Mouse (Mus musculus) heart, postnatal 14 days (tissue): Measurements from ENCODE around the gene Grin2c. TPM values are rescaled to one million over a fixed set of nuclear protein-coding genes. Genes with fewer than 3 reads are reported as not detected.

Source experiments
- DNase-seq, 2 experiments: peaks; one replicate each; pipeline ENCODE4 v3.0.0; 2021 to 2022
- intact Hi-C: fragments of 180-260 bp; cut with DNase I; formaldehyde crosslinking; loops from one replicate; pipeline ENCODE4 v1.15.1; 2025
- microRNA-seq, 2 experiments: library from miRNA; unstranded; fragments of <30 nt; microRNA quantifications; one replicate each; pipeline ENCODE4 v1.2.0; 2021 to 2022
- total RNA-seq, 2 experiments: library from RNA; stranded (reverse); gene quantifications; 2 replicates each; pipeline ENCODE4 v1.2.3; 2021

The Grin2c gene
- total RNA-seq, 2 experiments from 2014 or later: 0.10 to 0.15 TPM

DNA sequence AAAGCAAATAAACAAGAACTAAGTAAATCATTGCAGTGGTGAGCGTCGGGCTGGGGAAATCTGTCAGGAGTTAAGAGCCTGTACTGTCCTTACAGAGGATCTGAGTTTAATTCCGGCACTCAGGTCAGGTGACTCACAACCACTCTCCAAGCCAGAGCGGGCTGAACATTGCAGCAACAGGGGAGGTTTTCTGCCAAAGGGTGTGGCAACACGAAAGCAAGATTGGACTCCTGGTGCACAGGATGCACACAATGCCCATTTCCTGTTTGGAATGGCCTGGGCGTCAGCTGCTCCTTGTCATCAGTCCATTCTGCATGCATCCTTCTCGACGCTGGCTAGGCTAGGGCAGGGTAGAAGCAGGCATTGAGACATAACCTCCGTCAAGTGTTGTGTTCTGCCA, 47.8 kb downstream of the Grin2c start:
- intact Hi-C loops: no loop called here
- DNase-seq: peak; percentile 50 to 57

DNA sequence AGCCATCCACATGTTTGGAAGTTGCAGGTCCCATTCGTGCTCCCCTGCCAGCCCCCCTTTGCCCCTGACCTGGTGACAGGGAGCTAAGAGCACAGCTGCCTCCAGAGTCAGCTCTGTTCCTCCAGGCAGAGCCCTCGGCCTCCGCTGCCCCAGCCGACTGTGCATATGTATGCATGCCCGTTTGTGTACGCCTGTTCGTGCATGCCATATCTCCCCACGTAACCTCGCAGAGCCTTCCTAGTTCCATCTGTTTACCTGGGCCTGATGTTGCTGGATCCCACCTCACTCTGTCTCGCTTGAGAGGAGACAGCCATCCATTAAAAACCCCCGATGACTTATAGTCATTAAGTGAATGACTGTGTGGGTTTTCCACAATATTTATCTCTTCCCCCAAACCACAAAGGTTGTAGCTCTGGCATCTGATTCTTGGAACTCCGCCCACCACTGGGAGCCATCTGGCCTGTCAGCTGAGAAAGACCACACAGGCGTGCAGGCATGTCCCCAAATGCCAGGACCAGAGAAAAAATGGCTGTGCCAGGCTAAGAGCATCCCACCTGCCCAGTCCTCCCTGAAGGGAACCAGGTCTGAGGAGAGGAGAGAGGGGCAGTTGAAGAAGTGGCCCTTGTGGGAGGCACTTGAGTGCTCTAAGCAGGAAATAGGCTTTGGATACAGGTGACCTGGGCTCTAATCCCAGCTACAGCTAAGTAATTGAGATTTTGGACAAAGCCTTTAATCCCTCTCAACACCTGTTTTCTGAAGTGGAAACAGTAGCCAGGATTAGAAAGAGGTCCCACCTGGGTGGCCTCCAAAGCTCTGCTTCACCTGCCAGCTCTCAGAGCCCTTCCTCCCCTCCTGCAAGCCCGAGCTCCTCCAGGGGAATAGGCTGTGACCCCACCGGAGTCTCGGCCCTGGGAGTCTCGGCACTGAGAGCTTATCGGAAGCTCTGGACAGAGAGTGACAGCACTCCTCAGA, 49.3 kb downstream of the Grin2c start:
- DNase-seq: no peak
- intact Hi-C loops: no loop called here

DNA sequence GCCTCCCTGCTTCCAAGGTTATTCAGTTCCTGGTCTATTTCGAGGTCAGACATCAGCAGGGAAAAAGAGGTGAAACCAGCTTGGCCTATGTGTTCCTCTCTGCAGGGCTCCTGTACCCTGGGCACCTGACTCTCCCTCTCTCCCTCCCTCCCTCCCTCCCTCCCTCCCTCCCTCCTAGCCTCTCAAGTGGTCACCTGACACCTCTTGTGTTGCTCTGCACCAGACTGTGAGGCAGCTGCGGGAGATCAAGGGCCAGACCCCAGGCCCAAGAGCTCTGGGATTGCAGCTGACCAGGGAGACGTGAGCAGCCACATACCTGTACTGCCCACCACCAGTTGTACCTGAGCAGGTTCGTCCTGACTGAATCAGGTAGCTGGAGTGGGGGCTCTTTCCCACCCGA, 51.9 kb downstream of the Grin2c start:
- intact Hi-C loops: no loop called here
- no peak for DNase-seq

DNA sequence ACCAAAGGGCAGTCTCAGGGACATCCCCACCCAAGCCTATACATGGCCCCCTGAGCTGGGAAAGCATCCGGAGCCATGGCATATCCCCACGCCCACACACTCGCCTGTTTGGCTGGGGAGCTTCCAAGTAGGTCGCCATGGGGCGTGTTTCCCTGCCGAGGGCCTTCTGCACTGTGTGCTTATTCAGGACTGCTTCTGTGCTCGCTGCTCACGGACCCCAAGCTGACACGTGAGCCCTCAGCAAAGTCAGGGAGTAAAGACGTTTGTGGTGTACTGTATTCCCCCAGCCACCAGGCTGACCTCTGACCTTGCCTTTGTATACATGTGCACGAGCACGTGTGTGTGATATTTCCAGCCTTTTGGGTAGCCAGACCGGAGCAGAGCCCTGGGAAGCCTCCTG, 54.9 kb downstream of the Grin2c start:
- no peak for DNase-seq
- intact Hi-C loops: no loop called here

DNA sequence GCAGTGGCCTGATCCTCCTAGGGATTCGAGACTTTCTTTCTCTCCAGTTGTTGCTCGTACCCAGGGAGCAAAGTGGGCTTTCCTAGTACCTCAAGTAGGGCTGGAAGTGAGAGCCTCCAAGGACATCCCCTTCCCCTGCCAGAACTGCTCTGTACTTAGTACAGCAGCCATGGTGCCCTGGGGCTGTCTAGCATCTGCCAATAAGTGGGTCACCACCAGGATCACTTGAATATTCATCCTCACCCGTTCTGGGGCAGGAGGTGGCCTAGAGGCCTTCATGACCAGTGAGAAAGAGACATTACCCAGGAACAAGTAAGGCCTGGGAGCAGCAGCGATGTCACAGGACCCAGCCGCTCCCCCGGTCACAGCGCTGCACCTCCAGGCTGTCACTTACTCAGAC, 57.1 kb downstream of the Grin2c start:
- intact Hi-C loops: no loop called here
- no peak for DNase-seq

DNA sequence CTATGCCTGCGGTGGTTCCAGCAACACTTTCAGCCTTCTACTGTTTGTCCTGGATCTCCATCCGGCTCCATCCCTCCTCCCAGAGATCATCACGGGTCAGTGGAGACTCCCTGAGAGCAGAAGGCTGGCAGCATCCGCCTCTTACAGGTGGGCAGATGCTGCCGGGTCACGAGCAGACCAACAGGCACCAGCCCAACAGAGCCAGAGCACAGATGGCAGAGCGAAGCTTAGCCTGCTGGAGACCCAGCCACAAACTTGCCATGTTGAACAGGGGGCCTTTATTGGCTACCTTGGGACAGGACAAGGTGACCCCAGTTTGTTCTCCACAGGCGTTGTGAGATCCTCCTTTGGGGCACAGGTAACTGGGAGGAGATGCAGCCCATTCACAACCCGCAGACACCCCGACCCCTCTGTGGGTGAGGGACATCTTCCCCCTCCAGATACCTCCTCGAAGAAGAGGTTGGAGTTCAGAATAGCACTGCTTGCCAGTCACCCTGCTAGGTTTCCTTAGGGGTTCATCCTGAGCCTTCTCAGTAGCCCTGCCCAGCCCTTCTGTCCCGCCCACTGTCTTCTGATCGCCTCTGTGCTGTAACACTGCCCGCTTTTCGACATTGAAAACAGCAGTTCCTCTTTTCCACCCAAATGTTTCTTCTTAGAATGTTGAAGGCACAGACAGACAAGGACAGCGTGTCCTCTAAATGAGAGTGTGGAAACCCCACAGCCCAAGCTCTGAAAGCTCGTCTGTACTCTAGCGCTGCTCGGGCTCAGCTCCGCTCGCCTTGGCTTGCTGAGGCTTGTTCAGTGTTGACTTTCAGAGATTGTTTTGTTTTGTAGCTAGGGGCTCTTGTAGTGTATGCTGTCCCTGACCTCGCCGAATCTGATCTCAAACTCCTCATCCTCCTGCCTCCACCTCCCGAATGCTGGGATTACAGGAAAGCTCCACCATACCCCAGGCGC, 58.0 kb downstream of the Grin2c start:
- intact Hi-C loops: no loop called here
- DNase-seq: no peak

DNA sequence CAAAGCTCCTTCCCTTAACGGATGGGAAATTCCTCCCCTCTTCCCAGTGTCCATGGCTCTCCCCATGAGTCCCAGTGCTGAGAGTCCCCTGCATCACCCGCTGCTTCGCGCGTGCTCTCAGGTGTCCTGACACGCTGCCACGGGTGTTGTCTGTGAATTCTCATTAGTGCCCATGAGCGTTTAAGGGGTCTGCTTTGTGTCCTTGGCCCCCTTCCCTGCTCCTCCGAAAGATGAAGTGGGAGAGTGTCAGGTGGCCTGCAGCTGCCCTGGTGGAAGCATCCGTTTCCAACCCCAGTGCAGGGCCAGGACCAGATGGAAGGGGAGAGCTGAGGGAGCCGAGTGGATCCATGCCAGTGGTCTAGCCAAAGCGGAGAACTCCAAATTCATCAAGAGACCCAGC, 58.9 kb downstream of the Grin2c start:
- no peak for DNase-seq
- intact Hi-C loops: no loop called here

DNA sequence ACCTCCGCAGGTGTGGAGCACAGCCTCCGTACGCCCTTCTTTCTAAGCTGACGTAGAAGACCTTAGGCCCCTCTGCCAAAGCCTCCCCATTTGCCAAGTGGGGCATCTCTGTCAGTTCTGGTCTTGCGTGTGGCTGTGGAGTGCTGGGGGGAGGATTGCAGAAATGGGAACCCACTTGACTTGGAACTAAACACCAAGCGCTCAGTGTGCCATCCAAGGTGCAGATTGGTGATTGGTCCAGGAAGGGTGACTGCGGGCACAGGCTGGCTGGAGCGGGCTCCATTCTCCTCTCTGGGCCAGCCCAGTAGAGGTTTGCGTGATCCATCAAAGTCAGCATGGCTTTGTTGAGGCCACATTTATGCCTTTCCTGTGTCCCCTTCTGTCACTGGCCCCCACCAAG, 64.3 kb downstream of the Grin2c start:
- no peak for DNase-seq
- intact Hi-C loops: loop anchor here (1.0 to 2.0 kb wide), 4 partner anchors 30 to 152 kb away; no protein-coding TSS in a partner anchor

DNA sequence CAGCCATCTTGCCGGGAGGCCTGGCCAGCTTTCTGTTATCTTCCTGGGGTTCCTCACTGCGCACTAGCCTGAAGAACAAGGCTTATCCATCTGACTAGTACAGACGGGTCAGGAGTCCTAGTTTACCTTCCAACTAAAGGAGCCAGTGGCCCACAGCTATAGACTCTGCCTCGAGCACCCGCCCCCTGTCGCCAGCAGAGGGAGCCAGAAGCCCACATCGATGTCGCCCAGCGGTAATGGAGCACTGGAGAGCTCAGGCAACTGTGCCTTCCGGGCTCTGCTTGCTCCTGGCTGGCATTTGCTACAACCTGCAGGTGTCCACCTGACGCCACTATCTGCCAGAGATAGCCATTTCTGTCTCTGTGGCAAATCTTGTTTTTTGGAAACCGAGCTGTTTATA, 64.7 kb downstream of the Grin2c start:
- peak; percentile 84 to 90 for DNase-seq
- intact Hi-C loops: loop anchor here (1.0 to 2.0 kb wide), 4 partner anchors 30 to 152 kb away; no protein-coding TSS in a partner anchor

DNA sequence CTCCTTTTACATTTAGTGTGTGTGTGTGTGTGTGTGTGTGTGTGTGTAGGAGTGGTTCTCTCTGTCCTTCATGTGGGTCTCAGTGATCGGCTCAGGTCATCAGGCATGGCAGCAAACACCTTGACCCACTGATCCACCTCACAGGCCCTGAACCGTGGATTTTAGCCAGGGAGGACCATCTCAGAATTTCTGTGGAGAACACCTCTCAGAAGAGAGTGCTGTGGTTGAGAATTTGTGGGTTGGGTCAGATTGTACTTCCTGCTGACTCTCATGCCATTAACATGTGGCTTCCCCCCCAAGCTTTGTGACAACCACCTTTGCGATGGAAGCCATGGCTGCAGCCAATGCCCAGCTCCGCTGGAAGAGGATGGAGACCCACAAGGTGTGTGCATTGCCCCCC, 66.5 kb downstream of the Grin2c start:
- intact Hi-C loops: no loop called here
- DNase-seq: no peak

Small RNA genes within 50 kb of the gene (microRNA-seq; reads per million reads assigned to microRNA genes)
- gene Gm25837: 0 reads per million in 2 experiments

Other genes starting within 250 kb of the Grin2c start
- gene Cd300ld4, start 240.2 kb downstream of the Grin2c start, total RNA-seq: not detected
- 1 to 10 TPM in 1 of 2 experiments, not detected in 1; 1.4 TPM for gene Cd300ld5, start 229.5 kb downstream of the Grin2c start, total RNA-seq
- gene Cd300ld3, start 218.8 kb downstream of the Grin2c start, total RNA-seq: 1 to 10 TPM; 4.9 to 8.1 TPM
- gene Cd300e, start 205.1 kb downstream of the Grin2c start, total RNA-seq: under 1 TPM; 0.17 to 0.20 TPM
- gene Rab37, start 175.8 kb downstream of the Grin2c start, total RNA-seq: 1 to 10 TPM in 1 of 2 experiments, under 1 TPM in 1; 1.00 to 1.3 TPM
- under 1 TPM; 0.46 to 0.69 TPM for gene Cd300lf, start 133.3 kb downstream of the Grin2c start, total RNA-seq
- 10 to 100 TPM; 12.7 to 13.5 TPM for gene Slc9a3r1, start 103.9 kb downstream of the Grin2c start, total RNA-seq
- gene Tmem104, start 79.8 kb downstream of the Grin2c start, total RNA-seq: 1 to 10 TPM; 9.5 to 9.6 TPM
- gene Nat9, start 79.4 kb downstream of the Grin2c start, total RNA-seq: 10 to 100 TPM; 17.0 to 17.1 TPM
- 1 to 10 TPM; 7.0 to 7.5 TPM for gene Fdxr, start 9.8 kb upstream of the Grin2c start, total RNA-seq
- 1 to 10 TPM; 1.2 to 1.3 TPM for gene Fads6, start 30.4 kb upstream of the Grin2c start, total RNA-seq
- gene Otop2, start 39.9 kb upstream of the Grin2c start, total RNA-seq: not detected
- under 1 TPM in 1 of 2 experiments, not detected in 1; 0.14 TPM for gene Ush1g, start 54.8 kb upstream of the Grin2c start, total RNA-seq
- gene Otop3, start 67.5 kb upstream of the Grin2c start, total RNA-seq: not detected
- 1 to 10 TPM; 5.2 to 6.6 TPM for gene Hid1, start 100.5 kb upstream of the Grin2c start, total RNA-seq
- 1 to 10 TPM; 8.7 to 9.9 TPM for gene Cdr2l, start 114.7 kb upstream of the Grin2c start, total RNA-seq
- gene Mrpl58, start 136.5 kb upstream of the Grin2c start, total RNA-seq: 100 to 1,000 TPM; 128 to 140 TPM
- gene Atp5h, start 152.7 kb upstream of the Grin2c start, total RNA-seq: 1,000 to 10,000 TPM; 2,066 to 2,137 TPM
- 10 to 100 TPM; 22.2 to 25.2 TPM for gene Kctd2, start 152.9 kb upstream of the Grin2c start, total RNA-seq
- under 1 TPM in 1 of 2 experiments, not detected in 1; 0.29 TPM for gene Trim80, start 173.3 kb upstream of the Grin2c start, total RNA-seq
- gene Slc16a5, start 195.2 kb upstream of the Grin2c start, total RNA-seq: 1 to 10 TPM in 1 of 2 experiments, not detected in 1; 5.1 TPM
- 1 to 10 TPM; 1.3 to 1.7 TPM for gene Armc7, start 208.4 kb upstream of the Grin2c start, total RNA-seq
- gene Nt5c, start 224.6 kb upstream of the Grin2c start, total RNA-seq: 10 to 100 TPM; 15.2 to 17.3 TPM
- 100 to 1,000 TPM; 159 to 196 TPM for gene Jpt1, start 247.1 kb upstream of the Grin2c start, total RNA-seq